Mouse (Mus musculus) embryonic fibroblast, embryonic 13.5 days (primary cell): ENCODE results near the gene Gltpd2.

ENCODE experiments used
- CTCF ChIP-seq: IDR thresholded peaks from 2 replicates; pipeline ENCODE4 v1.5.1; 2011; ENCODE audit warnings: mild to moderate bottlenecking, control low read depth, low read length, moderate library complexity, borderline replicate concordance; ENCODE audit not compliant: insufficient read depth
- POLR2A ChIP-seq: IDR thresholded peaks from 2 replicates; pipeline ENCODE4 v1.6.1; 2011; ENCODE audit warnings: low read depth, mild to moderate bottlenecking, control low read depth, low read length, moderate library complexity

DNA sequence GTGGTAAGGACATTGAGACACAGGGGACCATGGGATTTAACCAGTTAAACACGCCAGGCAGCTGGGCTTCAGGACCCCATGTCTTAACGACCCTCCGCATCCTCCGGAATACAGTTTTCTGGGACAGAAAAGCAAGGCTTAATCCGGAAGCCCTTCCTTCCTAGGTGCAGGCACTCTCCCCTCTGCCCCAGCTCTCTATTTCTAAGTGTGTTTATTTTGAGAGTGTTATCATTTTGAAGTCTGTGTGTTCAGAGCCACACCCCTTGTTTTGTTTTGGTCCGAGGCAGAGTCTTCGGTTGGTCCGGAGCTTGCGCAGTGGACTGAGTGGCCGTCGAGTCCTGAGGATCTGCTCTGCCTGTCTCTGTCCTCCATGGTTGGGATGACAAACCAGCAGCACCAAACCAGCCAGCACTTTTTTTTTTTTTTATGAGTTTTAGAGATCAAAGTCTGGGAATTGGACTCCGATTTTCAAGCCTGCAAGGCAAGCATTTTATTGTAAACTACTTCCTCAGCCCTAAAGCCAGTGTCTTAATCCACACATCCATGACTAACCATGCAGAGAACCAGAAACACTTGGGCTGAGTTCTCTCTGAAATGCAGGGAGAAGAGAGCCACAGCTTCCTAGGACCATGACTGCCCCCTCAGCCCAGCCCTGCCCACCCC lies 44.0 kb upstream of the Gltpd2 start:
- TF ChIP-seq CTCF (no peak), POLR2A (no peak)
